Mouse (Mus musculus): Measurements from ENCODE around the gene Bckdhb.

DNA sequence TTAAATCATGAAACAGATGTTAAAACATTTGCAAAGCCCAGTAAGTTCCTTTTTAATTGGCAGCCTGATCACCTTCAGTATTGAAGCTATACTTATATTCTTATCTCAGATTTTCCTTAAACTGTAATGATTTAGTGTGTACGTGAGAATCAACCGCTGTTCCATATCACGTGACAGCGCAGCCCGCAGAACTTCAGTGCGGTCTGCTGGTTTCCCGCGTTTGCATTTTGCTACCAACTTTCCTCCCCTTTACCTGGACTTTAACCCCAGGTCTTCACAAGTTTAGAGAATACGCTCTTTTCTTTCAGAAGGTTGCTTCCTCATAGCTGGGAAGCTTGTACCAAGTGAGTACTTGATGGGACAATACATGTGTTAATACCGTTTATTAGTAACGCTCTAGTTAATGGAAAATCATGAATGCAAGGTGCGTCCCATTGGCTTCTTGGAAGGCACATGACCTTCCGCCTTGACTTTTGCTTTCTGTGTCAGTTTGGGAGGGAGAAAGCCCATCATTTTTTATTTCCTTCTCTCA is 171.6 kb downstream of the Bckdhb start:
- TF ChIP-seq CTCF (IDR thresholded peaks at IDR 0.05; ENCODE audit: extremely low read depth, insufficient read depth, low read length) (no peak), POLR2A (IDR thresholded peaks at IDR 0.05; ENCODE audit: extremely low read depth, insufficient read depth, low read length) (no peak)
